Comparison of ENCODE assay signal across 17 mouse cellular contexts in genomic region chr1:92376456-92376855, GRCm38 (mm10).
DNase-seq lines count a peak whose midpoint lies in the region.
"Had no signal": no experiment of that assay in that cellular context is flagged by ENCODE, and none has a peak within 500 bp of the region (broad histone marks: within the 10 kb centered on the region; RNA-seq: fewer than 3 reads in every experiment).

No protein-coding gene starts in this region.

- peak overlapping the region; percentile 56; the same call in 1 of the 2 replicates for H3K27ac ChIP-seq in heart, embryonic 10.5 days
- H3K27ac ChIP-seq in limb, embryonic 10.5 days, result peak overlapping the region; percentile 28; the same call in 1 of the 2 replicates
- H3K27ac ChIP-seq: embryonic facial prominence, embryonic 15.5 days; kidney, postnatal 0 days had no signal

- no peak overlapping the region for H3K4me3 ChIP-seq in heart, embryonic 10.5 days
- no peak overlapping the region for H3K4me3 ChIP-seq in limb, embryonic 10.5 days
- H3K4me3 ChIP-seq: embryonic facial prominence, embryonic 15.5 days; megakaryocyte, embryonic 14.5 days; myocyte had no signal

- 61% methylated on average over 4 of the region's 4 CpGs for WGBS in heart, embryonic 10.5 days
- WGBS in limb, embryonic 10.5 days, result 72% methylated on average over 4 of the region's 4 CpGs

- DNase-seq in left cerebral cortex, adult 11 months (ENCODE audit: low spot score), result peak; percentile 57
- DNase-seq in left cerebral cortex, postnatal 4 days, result no peak
- no peak for DNase-seq in heart, embryonic 10.5 days (ENCODE audit: low spot score)
- peak; percentile 44 to 69 for DNase-seq in heart, postnatal 14 days
- DNase-seq in limb, embryonic 10.5 days (ENCODE audit: low spot score), result no peak
- no peak for DNase-seq in lung, postnatal 14 days
- no peak for DNase-seq in gastrocnemius, postnatal 36 days
- DNase-seq: adrenal gland, adult 2 months; cerebellum, postnatal 36 days; forebrain, postnatal 0 days; lung, adult 2 months; thymus, postnatal 4 days had no signal

- H3K4me1 ChIP-seq in heart, embryonic 10.5 days, result peaks cover 41% of the 10 kb centered on the region
- H3K4me1 ChIP-seq in limb, embryonic 10.5 days, result peaks cover 58% of the 10 kb centered on the region

- H3K36me3 ChIP-seq in heart, embryonic 10.5 days, result no peaks in the 10 kb centered on the region
- H3K36me3 ChIP-seq in limb, embryonic 10.5 days, result no peaks in the 10 kb centered on the region
- H3K36me3 ChIP-seq: embryonic facial prominence, embryonic 15.5 days had no signal

- intact Hi-C loops in left cerebral cortex, postnatal 4 days (cut with DNase I), result no loop called here
- intact Hi-C loops in heart, postnatal 14 days (cut with DNase I), result no loop called here
- intact Hi-C loops in gastrocnemius, postnatal 36 days (cut with DNase I), result no loop called here

- no peaks in the 10 kb centered on the region for H3K27me3 ChIP-seq in heart, embryonic 10.5 days (ENCODE audit: insufficient read depth, poor library complexity, severe bottlenecking)
- no peaks in the 10 kb centered on the region for H3K27me3 ChIP-seq in limb, embryonic 10.5 days (ENCODE audit: low read depth, poor library complexity, severe bottlenecking)
- H3K27me3 ChIP-seq: embryonic facial prominence, embryonic 15.5 days; Patski had no signal

- H3K9me3 ChIP-seq in heart, embryonic 10.5 days, result no peaks in the 10 kb centered on the region
- no peaks in the 10 kb centered on the region for H3K9me3 ChIP-seq in limb, embryonic 10.5 days (replicated peaks)
- H3K9me3 ChIP-seq: embryonic facial prominence, embryonic 15.5 days had no signal

Comparison
In these comparisons a context has a peak if more than half of its experiments do, and no peak if none do; other contexts are left out.
1. DNase-seq: peak in left cerebral cortex, adult 11 months (single experiment) and heart, postnatal 14 days (2 of 2); none in left cerebral cortex, postnatal 4 days (single experiment), heart, embryonic 10.5 days (single experiment), limb, embryonic 10.5 days (single experiment), lung, postnatal 14 days (single experiment) and gastrocnemius, postnatal 36 days (0 of 2).